Mouse (Mus musculus) adrenal gland (tissue): ENCODE measurements around the gene Pknox1.
"Not testable (repeated sequence)": the region's sequence is repeated elsewhere in the genome, so short reads cannot be mapped to it uniquely, and the experiment has no call there.

Experiments
- intact Hi-C: fragments of 180-260 bp; cut with DNase I; formaldehyde crosslinking; loops from one replicate; pipeline ENCODE4 v1.15.1; 2025

Pknox1 gene

GRCm38 (mm10) chr17:31549389-31549788 lies 15.1 kb upstream of the Pknox1 start:
- intact Hi-C loops, result no loop called here

GRCm38 (mm10) chr17:31552601-31553000 lies 11.9 kb upstream of the Pknox1 start:
- intact Hi-C loops, result not testable (repeated sequence)

- intact Hi-C loops, result no loop called here
Measured at GRCm38 (mm10) chr17:31556253-31556652, 8.3 kb upstream of the Pknox1 start.

DNA sequence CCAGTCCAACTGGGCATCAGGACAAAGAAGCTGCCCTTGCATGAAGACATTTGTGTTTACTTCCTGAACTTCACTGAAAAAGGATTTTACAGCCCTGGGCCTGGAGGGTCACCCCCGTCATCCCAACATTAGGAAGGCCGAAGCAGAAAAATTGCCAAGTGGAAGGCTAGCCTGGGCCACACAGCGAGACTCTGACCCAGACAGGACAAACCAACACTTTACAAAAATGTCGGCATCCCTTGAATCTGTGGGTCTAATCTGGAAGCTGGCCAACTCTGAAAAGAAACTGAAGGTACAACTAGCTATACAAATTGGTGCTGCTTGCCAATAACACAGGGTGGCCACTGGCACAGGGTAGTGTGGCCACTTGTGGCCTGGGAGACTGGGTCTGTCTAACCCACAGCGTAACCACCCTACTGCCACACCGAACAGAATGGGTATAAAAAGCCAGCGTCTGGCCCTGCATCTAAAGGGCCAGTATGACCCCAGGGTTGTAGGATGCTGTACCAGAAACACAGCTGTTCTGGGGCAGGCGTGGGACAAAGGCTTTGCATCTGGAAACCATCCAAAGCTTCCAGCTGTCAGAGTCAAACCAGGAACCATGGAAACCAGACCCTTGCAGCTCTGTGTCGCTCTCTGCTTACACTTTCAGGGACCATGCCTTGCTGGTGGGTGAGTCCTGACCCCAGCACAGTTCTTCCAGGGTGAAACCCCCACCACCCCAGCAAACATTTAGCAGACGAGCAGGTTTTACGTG lies 7.2 kb upstream of the Pknox1 start:
- intact Hi-C loops, result no loop called here

DNA sequence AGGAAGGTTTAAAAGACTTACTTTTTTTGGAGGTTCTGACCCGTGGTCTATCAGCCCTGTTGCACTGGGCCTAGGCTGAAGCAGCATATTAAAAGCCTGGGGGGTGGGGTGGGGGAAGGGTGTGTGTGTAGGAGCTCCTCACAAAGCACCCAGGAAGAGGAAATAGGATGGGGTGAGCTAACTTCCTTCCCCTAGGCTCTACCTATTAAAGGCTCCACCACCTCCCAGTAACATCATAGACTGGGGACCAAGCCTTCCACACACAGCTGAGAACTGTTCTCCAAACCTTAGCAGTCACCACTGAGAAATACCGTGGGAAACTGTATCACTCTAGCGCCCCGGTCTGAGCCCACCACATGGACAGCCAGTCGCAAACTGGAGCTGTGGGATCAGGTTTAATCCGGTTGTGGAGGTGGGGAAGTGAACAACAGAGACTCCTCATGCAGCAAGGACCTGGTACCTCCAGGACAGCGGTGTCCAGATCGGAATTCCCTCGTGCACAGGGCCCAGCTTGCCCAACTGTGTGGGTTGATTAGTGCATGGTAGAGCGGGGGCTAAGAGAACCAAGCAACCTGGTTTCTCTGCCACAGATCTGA lies 6.5 kb upstream of the Pknox1 start:
- intact Hi-C loops, result no loop called here

GRCm38 (mm10) chr17:31559021-31559789 lies 5.3 kb upstream of the Pknox1 start:
- intact Hi-C loops, result no loop called here

DNA sequence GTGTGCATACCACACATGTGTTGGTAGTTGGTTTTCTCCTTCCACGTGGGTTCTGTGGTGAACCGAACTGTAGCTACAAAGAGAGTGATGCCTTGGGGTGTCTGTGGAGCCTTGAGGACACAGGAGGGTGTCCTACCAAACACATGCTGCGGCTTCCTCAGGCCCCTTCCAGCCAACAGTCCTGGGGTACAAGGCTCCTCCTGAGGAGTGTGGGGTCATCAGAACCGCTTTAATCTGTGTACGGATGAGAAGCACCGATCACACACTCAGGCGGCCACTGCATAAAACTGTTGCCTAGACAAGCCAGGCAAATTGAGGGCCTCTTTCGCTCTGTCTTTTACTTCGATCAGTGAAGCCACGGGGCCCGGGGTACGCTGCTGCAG lies 911 bp upstream of the Pknox1 start:
- intact Hi-C loops, result no loop called here

DNA sequence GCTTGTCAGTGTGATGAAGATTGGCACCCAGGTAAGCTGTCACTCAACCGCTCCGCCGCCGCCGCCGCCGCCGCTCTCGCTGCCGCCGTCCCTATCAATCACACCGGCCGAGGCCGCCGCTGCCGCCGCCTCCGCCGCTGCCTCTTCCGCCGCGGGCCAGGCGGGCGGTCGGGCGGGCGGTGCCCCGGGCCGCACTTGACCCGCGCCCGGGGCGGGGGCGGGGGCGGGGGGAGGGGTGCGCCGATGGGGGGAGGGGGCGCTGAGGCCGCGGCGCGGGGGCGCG lies 265 bp downstream of the Pknox1 start:
- intact Hi-C loops, result loop anchor here (5.0 kb wide), 1 partner anchor 47 kb away; the partner anchor contains the start of gene Wdr4

DNA sequence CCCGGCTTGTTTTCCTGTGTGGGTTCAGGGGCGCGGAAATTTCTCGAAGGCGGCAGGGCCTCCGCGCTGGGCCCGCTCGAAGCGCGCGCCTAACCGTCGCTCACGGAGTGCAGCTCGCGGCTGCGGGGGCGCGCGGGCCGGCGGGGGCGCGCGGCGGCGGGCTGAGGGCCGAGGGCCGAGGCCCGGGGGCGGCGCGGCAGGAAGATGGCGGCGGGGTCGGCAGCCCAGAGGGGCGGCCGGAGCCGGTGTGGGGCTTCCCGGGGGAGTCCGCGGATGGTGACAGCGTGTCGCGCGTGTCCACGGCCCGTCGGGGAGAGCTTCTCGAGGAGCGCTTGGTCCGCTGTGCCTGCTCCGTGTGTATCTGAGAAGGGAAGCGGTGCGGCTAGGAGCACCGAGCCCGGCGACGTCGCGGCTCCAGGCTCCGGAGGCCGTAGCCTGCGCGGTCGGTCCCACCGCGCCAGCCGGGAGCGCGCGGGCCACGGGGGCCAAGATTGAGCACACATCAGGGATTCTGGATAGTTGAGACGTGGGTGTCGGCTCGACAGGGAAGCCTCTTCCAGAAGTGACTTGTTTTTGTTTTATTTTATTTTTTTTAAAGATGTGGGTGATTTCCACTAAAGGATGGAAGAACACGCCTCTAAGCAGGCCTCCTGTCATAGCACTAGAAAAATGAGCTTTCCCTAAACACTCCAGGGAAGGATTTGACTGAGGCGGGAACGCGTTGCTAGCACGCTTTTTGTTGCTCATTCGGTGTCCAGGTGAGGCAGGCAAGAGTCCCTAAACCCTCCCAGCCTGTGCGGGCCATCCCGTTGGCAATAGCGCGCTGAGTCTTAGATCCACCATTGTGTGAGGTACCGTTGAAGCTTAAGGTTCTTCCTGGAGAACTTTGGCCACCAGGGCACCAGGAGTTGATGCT lies 865 bp downstream of the Pknox1 start:
- intact Hi-C loops, result loop anchor here (5.0 kb wide), 1 partner anchor 48 kb away; the partner anchor contains the start of gene Wdr4

GRCm38 (mm10) chr17:31566276-31566675 lies 1.7 kb downstream of the Pknox1 start:
- intact Hi-C loops, result loop anchor here (5.0 kb wide), 1 partner anchor 49 kb away; the partner anchor contains the start of gene Wdr4

DNA sequence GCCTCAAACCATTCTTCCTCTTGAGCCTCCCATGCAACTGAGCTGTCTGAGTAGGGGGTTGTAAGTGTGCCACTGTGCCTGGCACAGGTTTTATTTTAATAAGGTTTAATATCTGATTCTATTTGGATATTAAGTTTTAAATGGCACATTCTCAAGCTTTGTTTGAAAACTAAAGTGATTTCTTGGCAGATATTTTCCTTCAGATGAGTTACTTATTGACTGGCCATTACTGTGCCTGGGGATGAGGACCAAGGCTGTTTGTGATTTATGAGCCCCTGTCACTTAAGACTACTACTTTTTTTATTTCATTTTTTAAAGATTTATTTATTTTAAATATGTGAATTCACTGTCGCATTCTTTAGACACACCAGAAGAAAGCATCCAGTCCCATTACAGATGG lies 5.2 kb downstream of the Pknox1 start:
- intact Hi-C loops, result loop anchor here (5.0 kb wide), 1 partner anchor 52 kb away; the partner anchor contains the start of gene Wdr4

- intact Hi-C loops, result no loop called here
Measured at GRCm38 (mm10) chr17:31570321-31570925, 5.9 kb downstream of the Pknox1 start.

DNA sequence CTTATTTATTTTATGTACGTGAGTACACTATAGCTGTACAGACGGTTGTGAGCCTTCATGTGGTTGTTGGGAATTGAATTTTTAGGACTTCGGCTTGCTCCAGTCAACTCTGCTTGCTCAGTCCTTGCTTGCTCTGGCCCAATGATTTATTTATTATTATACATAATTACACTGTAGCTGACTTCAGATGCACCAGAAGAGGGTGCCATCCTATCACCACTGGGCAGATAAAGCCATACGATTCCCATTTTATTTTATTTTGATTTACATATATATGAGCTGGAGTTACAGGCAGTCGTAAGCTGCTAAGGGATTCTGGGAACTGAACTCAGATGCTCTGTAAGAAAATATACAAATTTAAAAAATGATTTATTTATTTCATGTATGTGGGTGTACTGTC lies 7.2 kb downstream of the Pknox1 start:
- intact Hi-C loops, result no loop called here

DNA sequence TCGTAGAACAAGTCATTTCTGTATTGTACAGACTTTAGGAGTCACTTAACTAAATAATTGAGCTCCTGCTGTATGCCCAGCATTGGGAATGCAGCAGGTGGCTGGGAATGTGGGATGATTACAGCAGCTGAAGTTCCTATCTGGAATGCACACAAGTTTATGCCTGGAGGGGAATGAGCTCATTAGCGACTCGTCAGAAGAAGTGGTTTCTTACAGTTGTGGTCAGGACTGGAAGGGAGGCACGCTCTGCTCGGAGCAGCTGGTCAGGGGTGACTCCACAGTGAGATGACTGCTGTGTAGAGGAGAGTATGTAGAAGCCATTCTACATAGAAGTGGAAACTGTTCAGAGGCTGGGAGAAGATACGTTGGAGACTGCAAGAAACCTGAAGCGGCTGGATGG lies 10.1 kb downstream of the Pknox1 start:
- intact Hi-C loops, result no loop called here

DNA sequence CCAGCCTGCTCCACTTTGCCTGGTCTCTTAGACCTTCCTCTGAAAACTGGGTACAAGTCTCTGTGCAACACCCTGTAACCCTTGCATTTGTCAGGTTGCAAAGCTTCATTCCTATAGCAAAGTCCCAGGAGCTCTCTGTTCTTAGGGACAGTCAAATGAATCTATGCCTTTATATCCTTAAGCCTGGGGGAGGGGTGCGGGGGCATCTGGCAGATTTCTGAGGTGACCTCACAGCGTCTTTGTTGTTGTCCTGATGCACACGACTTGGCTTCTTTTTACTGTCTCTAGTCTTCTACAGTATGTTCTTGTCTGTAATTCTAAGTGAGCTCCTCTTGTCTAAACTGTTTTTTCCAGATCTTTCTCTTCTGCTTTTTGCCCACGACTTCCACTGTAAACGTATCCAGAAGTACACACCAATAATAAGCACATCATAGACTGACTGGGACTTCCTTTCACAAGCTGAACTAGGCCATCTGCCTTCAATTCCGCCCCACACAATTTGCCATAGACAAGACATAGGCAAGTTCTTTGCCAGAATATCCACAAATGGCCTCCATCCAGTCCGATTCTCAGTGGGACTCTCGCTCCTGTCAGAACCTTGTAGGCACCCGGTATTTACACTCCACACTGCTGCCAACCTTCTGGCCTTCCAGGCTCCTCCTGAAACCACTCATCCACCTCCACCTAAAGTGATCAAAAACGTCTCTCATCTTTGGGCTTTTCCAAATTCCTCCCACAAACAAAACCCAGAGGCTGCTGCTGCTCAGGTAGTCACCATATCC lies 12.1 kb downstream of the Pknox1 start:
- intact Hi-C loops, result no loop called here

DNA sequence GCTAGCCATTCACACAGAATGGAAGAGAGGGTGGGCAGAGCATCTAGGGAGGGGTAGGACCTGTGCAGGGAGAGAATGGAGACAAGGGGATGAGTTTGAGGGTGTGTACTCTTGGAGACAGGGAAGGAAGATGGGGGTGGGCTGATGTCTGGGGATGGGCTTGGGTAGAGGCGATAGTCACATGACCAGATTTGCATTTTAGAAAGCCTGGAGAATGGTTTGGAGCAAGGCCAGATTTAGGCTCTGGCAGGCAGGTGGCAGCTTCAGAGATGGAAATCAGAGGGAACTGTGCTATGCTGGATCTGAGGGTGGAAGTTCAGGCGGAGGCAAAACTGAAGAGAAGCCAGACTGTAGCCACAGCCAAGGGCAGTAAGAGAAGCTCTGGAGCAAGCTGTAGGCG lies 15.8 kb downstream of the Pknox1 start:
- intact Hi-C loops, result no loop called here

DNA sequence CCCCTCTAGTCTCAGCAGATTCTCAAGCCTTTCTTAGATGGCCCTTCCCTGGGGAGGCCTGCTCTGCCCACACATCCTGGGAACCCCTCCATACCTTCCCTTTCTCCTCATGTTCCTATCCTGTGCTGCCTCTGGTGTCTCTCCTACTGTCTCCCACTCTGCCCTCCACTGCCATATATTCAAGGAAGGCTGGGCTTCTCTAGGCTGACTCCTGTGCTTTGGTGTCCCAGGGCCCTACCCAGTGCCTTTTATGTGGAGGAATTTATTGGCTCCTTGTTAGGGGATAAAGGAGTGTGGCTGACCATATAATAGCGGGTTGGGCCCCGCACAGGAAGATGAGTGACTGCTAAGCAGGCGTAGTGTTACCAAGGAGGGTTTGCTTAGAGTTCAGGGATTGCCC lies 18.7 kb downstream of the Pknox1 start:
- intact Hi-C loops, result no loop called here

- intact Hi-C loops, result no loop called here
Measured at GRCm38 (mm10) chr17:31583781-31584180, 19.2 kb downstream of the Pknox1 start.

DNA sequence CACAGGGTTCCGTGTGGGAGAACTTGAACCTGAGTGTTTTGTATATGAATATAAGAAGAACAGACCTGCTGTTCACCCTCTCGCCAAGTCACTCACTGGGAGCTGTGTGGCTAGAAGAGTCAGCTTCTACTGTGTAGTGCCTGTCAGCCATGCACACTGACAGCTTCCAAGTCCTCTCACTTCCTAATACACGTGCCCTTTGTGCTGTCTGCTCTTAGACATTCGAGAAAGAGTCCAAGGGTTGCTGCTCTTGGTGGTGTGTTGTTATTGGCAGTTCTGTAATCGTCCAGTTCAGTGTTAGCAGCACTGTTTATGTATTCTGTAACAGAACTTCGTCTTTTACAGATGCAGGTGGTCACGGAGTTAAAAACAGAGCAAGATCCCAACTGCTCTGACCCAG lies 23.6 kb downstream of the Pknox1 start:
- intact Hi-C loops, result no loop called here

GRCm38 (mm10) chr17:31588726-31589125 lies 24.2 kb downstream of the Pknox1 start:
- intact Hi-C loops, result no loop called here
